Mouse (Mus musculus): Measurements from ENCODE around the gene Pxmp4. TPM values are rescaled to one million over a fixed set of nuclear protein-coding genes. Genes with fewer than 3 reads are reported as not detected.
A peak's percentile ranks its signal among the peaks of the same experiment; 100 is the strongest.

Pxmp4 gene
- polyA plus RNA-seq (2012; rRNA removed): 21.4 and 28.8 TPM in 2 replicates

GRCm38 (mm10) chr2:154603638-154604153 is at the start of gene Pxmp4:
Pxmp4 (minus strand) TSS chr2:154603708.
- TF ChIP-seq CTCF (IDR thresholded peaks at IDR 0.05; ENCODE audit: extremely low read depth, insufficient read length, insufficient replicate concordance, low read depth, low read length) (no peak), POLR2A (IDR thresholded peaks at IDR 0.05; ENCODE audit: low read depth, low read length) (peak; percentile 72; the same call in 1 of the 2 replicates)
- peaks cover 5% of the 10 kb centered on the region; the same call in 1 of the 2 replicates for H3K4me1 ChIP-seq (ENCODE audit: control insufficient read depth, insufficient read depth, insufficient read length, low read length)
- WGBS: under 1% methylated on average over 13 of the region's 13 CpGs
- peak within 1 kb of the TSS; percentile 74 for H3K27ac ChIP-seq (ENCODE audit: insufficient read depth, low read depth, low read length)
- peak within 1 kb of the TSS; percentile 89 for H3K4me3 ChIP-seq (ENCODE audit: low read depth, low read length)
- H3K36me3 ChIP-seq (ENCODE audit: control insufficient read depth, insufficient read depth, low read length): no peaks in the 10 kb centered on the region
- H3K27me3 ChIP-seq (ENCODE audit: control insufficient read depth, insufficient read depth, low read length): no peaks in the 10 kb centered on the region

DNA sequence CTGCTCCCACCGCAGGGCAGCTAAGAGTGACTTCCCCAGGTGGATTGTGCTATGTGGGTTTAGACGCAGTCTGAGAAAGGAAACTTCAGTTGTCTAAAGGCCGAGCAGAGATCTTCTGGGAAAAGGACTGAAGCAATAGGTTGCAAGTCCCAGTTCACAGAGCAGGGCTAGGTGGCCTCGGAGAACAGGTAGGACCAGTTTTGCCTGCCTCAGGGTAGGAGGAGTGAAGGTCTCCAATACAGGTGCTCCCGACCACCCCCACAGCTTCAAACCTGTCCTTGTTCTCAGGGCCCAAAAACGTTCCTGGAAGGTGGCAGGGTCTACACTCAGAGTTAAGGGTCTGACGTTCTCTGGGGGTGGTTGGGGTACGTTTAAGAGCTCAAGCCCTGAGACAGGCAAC is 47.9 kb upstream of the Pxmp4 start, which contains the start of gene Chmp4b:
Gene Chmp4b (plus strand): TSS at position 343 of the 400 bp plus-strand sequence.
- Histone ChIP-seq H3K4me3 (ENCODE audit: low read depth, low read length) (no peak within 1 kb of the TSS), H3K27me3 (ENCODE audit: control insufficient read depth, insufficient read depth, low read length) (no peaks in the 10 kb centered on the region), H3K4me1 (ENCODE audit: control insufficient read depth, insufficient read depth, insufficient read length, low read length) (peaks cover 4% of the 10 kb centered on the region; the same call in 1 of the 2 replicates), H3K27ac (ENCODE audit: insufficient read depth, low read depth, low read length) (no peak within 1 kb of the TSS), H3K36me3 (ENCODE audit: control insufficient read depth, insufficient read depth, low read length) (no peaks in the 10 kb centered on the region)
- WGBS: 28% methylated on average over 8 of the region's 8 CpGs
- TF ChIP-seq POLR2A (IDR thresholded peaks at IDR 0.05; ENCODE audit: low read depth, low read length) (no peak), CTCF (IDR thresholded peaks at IDR 0.05; ENCODE audit: extremely low read depth, insufficient read length, insufficient replicate concordance, low read depth, low read length) (no peak)

GRCm38 (mm10) chr2:154650404-154650803 is 46.9 kb upstream of the Pxmp4 start:
- H3K4me3 ChIP-seq (ENCODE audit: low read depth, low read length): no peak overlapping the region
- no peak for TF ChIP-seq POLR2A (IDR thresholded peaks at IDR 0.05; ENCODE audit: low read depth, low read length)
- H3K4me1 ChIP-seq (ENCODE audit: control insufficient read depth, insufficient read depth, insufficient read length, low read length): peaks cover 3% of the 10 kb centered on the region; the same call in 1 of the 2 replicates
- H3K27me3 ChIP-seq (ENCODE audit: control insufficient read depth, insufficient read depth, low read length): no peaks in the 10 kb centered on the region
- no peak overlapping the region for H3K27ac ChIP-seq (ENCODE audit: insufficient read depth, low read depth, low read length)
- WGBS: 86% methylated on average over 3 of the region's 3 CpGs
- H3K36me3 ChIP-seq (ENCODE audit: control insufficient read depth, insufficient read depth, low read length): no peaks in the 10 kb centered on the region

DNA sequence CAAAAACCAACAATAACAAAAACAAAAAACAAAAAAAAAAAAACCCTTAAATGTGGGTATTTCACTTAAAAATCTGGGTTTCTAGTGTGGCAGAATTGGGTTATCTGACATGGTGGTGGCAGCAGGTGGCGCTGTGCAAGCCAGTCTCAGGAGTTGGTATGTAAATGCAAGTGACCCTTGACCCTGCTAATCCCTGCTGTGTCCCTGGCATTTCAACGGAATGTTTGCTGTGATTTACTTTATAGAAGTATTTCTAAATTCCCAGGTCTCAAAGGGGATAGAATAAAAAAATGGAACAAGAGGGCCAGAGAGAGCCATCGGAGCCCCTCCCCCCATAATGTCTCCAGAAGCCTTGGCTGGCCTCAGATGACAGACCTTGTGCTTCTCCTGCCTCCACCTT is 44.6 kb upstream of the Pxmp4 start:
- TF ChIP-seq POLR2A (IDR thresholded peaks at IDR 0.05; ENCODE audit: low read depth, low read length): no peak
- TF ChIP-seq CTCF (IDR thresholded peaks at IDR 0.05; ENCODE audit: extremely low read depth, insufficient read length, insufficient replicate concordance, low read depth, low read length): peak; percentile 78; the same call in 1 of the 2 replicates
- peaks cover 3% of the 10 kb centered on the region; the same call in 1 of the 2 replicates for H3K4me1 ChIP-seq (ENCODE audit: control insufficient read depth, insufficient read depth, insufficient read length, low read length)
- H3K27me3 ChIP-seq (ENCODE audit: control insufficient read depth, insufficient read depth, low read length): no peaks in the 10 kb centered on the region
- H3K36me3 ChIP-seq (ENCODE audit: control insufficient read depth, insufficient read depth, low read length): no peaks in the 10 kb centered on the region
- no peak overlapping the region for H3K27ac ChIP-seq (ENCODE audit: insufficient read depth, low read depth, low read length)
- H3K4me3 ChIP-seq (ENCODE audit: low read depth, low read length): no peak overlapping the region
- WGBS: 24% methylated on average over 3 of the region's 3 CpGs

DNA sequence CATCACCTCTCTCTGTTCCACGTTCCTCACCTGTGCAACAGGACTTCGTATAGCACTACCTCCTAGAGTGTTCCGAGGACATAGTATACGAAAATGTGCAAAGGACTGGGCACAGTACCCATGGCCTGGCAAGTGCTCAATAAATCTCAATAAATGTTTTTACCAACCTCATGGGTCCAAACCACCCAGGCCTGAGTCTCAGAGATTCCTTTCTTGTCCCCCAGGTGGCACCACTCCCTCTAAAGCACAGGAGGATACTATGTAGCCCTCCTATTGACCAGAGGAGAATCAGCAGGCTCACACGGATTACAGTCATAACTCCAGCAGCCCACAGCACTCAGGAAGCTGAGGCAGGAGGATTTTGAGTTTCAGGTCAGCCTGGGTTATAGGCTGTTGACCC is 43.1 kb upstream of the Pxmp4 start:
- no peaks in the 10 kb centered on the region; the same call in 1 of the 2 replicates for H3K36me3 ChIP-seq (ENCODE audit: control insufficient read depth, insufficient read depth, low read length)
- H3K27me3 ChIP-seq (ENCODE audit: control insufficient read depth, insufficient read depth, low read length): no peaks in the 10 kb centered on the region
- no peak overlapping the region for H3K4me3 ChIP-seq (ENCODE audit: low read depth, low read length)
- TF ChIP-seq POLR2A (IDR thresholded peaks at IDR 0.05; ENCODE audit: low read depth, low read length): no peak
- peak; percentile 35; the same call in 1 of the 2 replicates for TF ChIP-seq CTCF (IDR thresholded peaks at IDR 0.05; ENCODE audit: extremely low read depth, insufficient read length, insufficient replicate concordance, low read depth, low read length)
- H3K27ac ChIP-seq (ENCODE audit: insufficient read depth, low read depth, low read length): no peak overlapping the region
- peaks cover 9% of the 10 kb centered on the region; the same call in 1 of the 2 replicates for H3K4me1 ChIP-seq (ENCODE audit: control insufficient read depth, insufficient read depth, insufficient read length, low read length)
- 76% methylated on average over 5 of the region's 5 CpGs for WGBS

- 44% methylated on average over 6 of the region's 6 CpGs for WGBS
- TF ChIP-seq CTCF (IDR thresholded peaks at IDR 0.05; ENCODE audit: extremely low read depth, insufficient read length, insufficient replicate concordance, low read depth, low read length) (no peak), POLR2A (IDR thresholded peaks at IDR 0.05; ENCODE audit: low read depth, low read length) (no peak)
- Histone ChIP-seq H3K4me1 (ENCODE audit: control insufficient read depth, insufficient read depth, insufficient read length, low read length) (peaks cover 11% of the 10 kb centered on the region), H3K27me3 (ENCODE audit: control insufficient read depth, insufficient read depth, low read length) (no peaks in the 10 kb centered on the region), H3K36me3 (ENCODE audit: control insufficient read depth, insufficient read depth, low read length) (peaks cover 4% of the 10 kb centered on the region; the same call in 1 of the 2 replicates), H3K27ac (ENCODE audit: insufficient read depth, low read depth, low read length) (no peak overlapping the region), H3K4me3 (ENCODE audit: low read depth, low read length) (no peak overlapping the region)
Observed at GRCm38 (mm10) chr2:154642712-154643385, 39.3 kb upstream of the Pxmp4 start.

GRCm38 (mm10) chr2:154642005-154642459 is 38.5 kb upstream of the Pxmp4 start:
- peak overlapping the region; percentile 61 for H3K27ac ChIP-seq (ENCODE audit: insufficient read depth, low read depth, low read length)
- peaks cover 11% of the 10 kb centered on the region for H3K4me1 ChIP-seq (ENCODE audit: control insufficient read depth, insufficient read depth, insufficient read length, low read length)
- H3K27me3 ChIP-seq (ENCODE audit: control insufficient read depth, insufficient read depth, low read length): no peaks in the 10 kb centered on the region
- 31% methylated on average over 9 of the region's 9 CpGs for WGBS
- peaks cover 4% of the 10 kb centered on the region; the same call in 1 of the 2 replicates for H3K36me3 ChIP-seq (ENCODE audit: control insufficient read depth, insufficient read depth, low read length)
- no peak for TF ChIP-seq POLR2A (IDR thresholded peaks at IDR 0.05; ENCODE audit: low read depth, low read length)
- TF ChIP-seq CTCF (IDR thresholded peaks at IDR 0.05; ENCODE audit: extremely low read depth, insufficient read length, insufficient replicate concordance, low read depth, low read length): no peak
- peak overlapping the region; percentile 32 for H3K4me3 ChIP-seq (ENCODE audit: low read depth, low read length)
